Mouse (Mus musculus) CH12.LX (cell line): ENCODE data around the gene Exoc6. TPM values are rescaled to one million over a fixed set of nuclear protein-coding genes. Genes with fewer than 3 reads are reported as not detected.

Experiments used
- DNase-seq: peaks from one replicate; pipeline ENCODE4 v3.0.0-alpha.2; 2013; ENCODE audit errors: extremely low read depth
- H3K27ac ChIP-seq: 2 replicates; pipeline ENCODE4 v1.5.1; 2012; ENCODE audit warnings: low read depth, mild to moderate bottlenecking, control low read depth, moderate library complexity; ENCODE audit not compliant: insufficient read depth
- H3K27me3 ChIP-seq: replicated peaks from 2 replicates; pipeline ENCODE3; 2012; ENCODE audit warnings: inconsistent platforms
- H3K36me3 ChIP-seq, 2 experiments: replicated peaks in 1 of 2; 2 replicates each; pipeline versions ENCODE3 to v1.6.1; 2012; ENCODE audit warnings: inconsistent platforms in 1 of 2, low read length in 1 of 2, mild to moderate bottlenecking in 1 of 2, mixed read lengths in 1 of 2, moderate library complexity in 1 of 2; ENCODE audit not compliant: control insufficient read depth in 1 of 2, insufficient read depth in 1 of 2
- H3K4me1 ChIP-seq, 2 experiments: 2 replicates each; pipeline ENCODE4 v1.6.1; 2012; ENCODE audit warnings: inconsistent platforms in 1 of 2, moderate library complexity in 1 of 2; ENCODE audit not compliant: insufficient read depth in 2 of 2, control insufficient read depth in 1 of 2
- H3K4me2 ChIP-seq: 2 replicates; pipeline ENCODE4 v1.6.1; 2012; ENCODE audit warnings: low read depth, mild to moderate bottlenecking, control low read depth; ENCODE audit not compliant: poor library complexity, insufficient read depth, severe bottlenecking
- H3K4me3 ChIP-seq, 3 experiments: fragments of 150-350 bp in 1 of 3; sonication (generic) in 1 of 3; replicated peaks in 1 of 3; 2 replicates each; pipeline versions ENCODE3 to v1.5.1; 2011 to 2012; ENCODE audit warnings: low read depth in 2 of 3, low read length in 2 of 3, mild to moderate bottlenecking in 2 of 3, moderate library complexity in 2 of 3, control low read depth in 1 of 3, improper control_type of control experiment in 1 of 3, inconsistent platforms in 1 of 3, mixed read lengths in 1 of 3; ENCODE audit not compliant: poor library complexity in 1 of 3
- H3K79me2 ChIP-seq: replicated peaks from 2 replicates; pipeline ENCODE4 v1.6.1; 2012; ENCODE audit warnings: mild to moderate bottlenecking, moderate library complexity; ENCODE audit not compliant: control insufficient read depth, poor library complexity, insufficient read depth, severe bottlenecking; ENCODE audit errors: extremely low read depth
- H3K9ac ChIP-seq: 2 replicates; pipeline ENCODE4 v1.6.1; 2012; ENCODE audit warnings: low read depth, mild to moderate bottlenecking, control low read depth, moderate library complexity; ENCODE audit not compliant: insufficient read depth
- H3K9me3 ChIP-seq: replicated peaks from 2 replicates; pipeline ENCODE3; 2012; ENCODE audit warnings: low read length, inconsistent platforms, mixed read lengths
- BHLHE40 ChIP-seq: IDR thresholded peaks from 2 replicates; pipeline ENCODE4 v1.6.1; 2011; ENCODE audit warnings: mild to moderate bottlenecking, low read depth, low read length, improper control_type of control experiment
- CTCF ChIP-seq, 2 experiments: IDR thresholded peaks in 1 of 2; conservative IDR thresholded peaks in 1 of 2; 2 replicates each; pipeline ENCODE4 v1.5.1; 2011 to 2012; ENCODE audit warnings: low read depth in 2 of 2, low read length in 2 of 2, improper control_type of control experiment in 1 of 2, inconsistent platforms in 1 of 2, mild to moderate bottlenecking in 1 of 2, moderate library complexity in 1 of 2
- EP300 ChIP-seq: IDR thresholded peaks from 2 replicates; pipeline ENCODE4 v1.6.1; 2011; ENCODE audit warnings: low read length, improper control_type of control experiment
- ETS1 ChIP-seq: conservative IDR thresholded peaks from 2 replicates; pipeline ENCODE4 v1.6.1; 2012; ENCODE audit warnings: low read depth, mild to moderate bottlenecking, inconsistent platforms, low read length, improper control_type of control experiment, moderate library complexity
- GABPA ChIP-seq: IDR thresholded peaks from 2 replicates; pipeline ENCODE4 v1.6.1; 2012; ENCODE audit warnings: low read depth, low read length, improper control_type of control experiment, inconsistent platforms; ENCODE audit not compliant: insufficient replicate concordance
- HCFC1 ChIP-seq: IDR thresholded peaks from 2 replicates; pipeline ENCODE4 v1.6.1; 2012; ENCODE audit warnings: low read depth, mild to moderate bottlenecking, inconsistent platforms, low read length, improper control_type of control experiment
- JUN ChIP-seq: IDR thresholded peaks from 2 replicates; pipeline ENCODE4 v1.6.1; 2011; ENCODE audit warnings: low read depth, mild to moderate bottlenecking, low read length, improper control_type of control experiment, moderate library complexity; ENCODE audit not compliant: insufficient read depth
- JUND ChIP-seq: conservative IDR thresholded peaks from 2 replicates; pipeline ENCODE4 v1.6.1; 2011; ENCODE audit warnings: low read depth, low read length, improper control_type of control experiment
- MAFK ChIP-seq: IDR thresholded peaks from 2 replicates; pipeline ENCODE4 v1.6.1; 2011; ENCODE audit warnings: low read length, improper control_type of control experiment; ENCODE audit not compliant: insufficient replicate concordance
- MAX ChIP-seq: IDR thresholded peaks from 2 replicates; pipeline ENCODE4 v1.6.1; 2011; ENCODE audit warnings: low read length, improper control_type of control experiment
- MAZ ChIP-seq: IDR thresholded peaks from 2 replicates; pipeline ENCODE4 v1.6.1; 2012; ENCODE audit warnings: low read depth, mild to moderate bottlenecking, inconsistent platforms, low read length, improper control_type of control experiment, moderate library complexity
- MEF2A ChIP-seq: IDR thresholded peaks from 2 replicates; pipeline ENCODE4 v1.6.1; 2014; ENCODE audit warnings: low read depth, mild to moderate bottlenecking, inconsistent platforms, low read length, improper control_type of control experiment, borderline replicate concordance
- NRF1 ChIP-seq: IDR thresholded peaks from 2 replicates; pipeline ENCODE4 v1.6.1; 2014; ENCODE audit warnings: low read depth, mild to moderate bottlenecking, inconsistent platforms, low read length, improper control_type of control experiment, moderate library complexity
- PAX5 ChIP-seq: IDR thresholded peaks from 2 replicates; pipeline ENCODE4 v1.6.1; 2012; ENCODE audit warnings: low read length, inconsistent platforms, mixed read lengths
- POLR2A ChIP-seq: IDR thresholded peaks from 2 replicates; pipeline ENCODE4 v1.6.1; 2011; ENCODE audit warnings: low read depth, mild to moderate bottlenecking, improper control_type of control experiment, low read length
- POLR2AphosphoS2 ChIP-seq: IDR thresholded peaks from 2 replicates; pipeline ENCODE4 v1.6.1; 2011; ENCODE audit warnings: low read depth, low read length, improper control_type of control experiment
- RAD21 ChIP-seq: IDR thresholded peaks from 2 replicates; pipeline ENCODE4 v1.6.1; 2011; ENCODE audit warnings: low read depth, mild to moderate bottlenecking, low read length, improper control_type of control experiment, moderate library complexity
- SIN3A ChIP-seq: IDR thresholded peaks from 2 replicates; pipeline ENCODE4 v1.6.1; 2012; ENCODE audit warnings: low read length, improper control_type of control experiment, inconsistent platforms
- SMC3 ChIP-seq: IDR thresholded peaks from 2 replicates; pipeline ENCODE4 v1.6.1; 2011; ENCODE audit warnings: low read depth, low read length, improper control_type of control experiment
- TCF12 ChIP-seq: IDR thresholded peaks from 2 replicates; pipeline ENCODE4 v1.6.1; 2014; ENCODE audit warnings: low read depth, mild to moderate bottlenecking, inconsistent platforms, low read length, improper control_type of control experiment
- USF2 ChIP-seq: conservative IDR thresholded peaks from 2 replicates; pipeline ENCODE4 v1.6.1; 2011; ENCODE audit warnings: low read depth, low read length, improper control_type of control experiment
- ZMIZ1 ChIP-seq: IDR thresholded peaks from 2 replicates; pipeline ENCODE4 v1.6.1; 2012; ENCODE audit warnings: low read depth, mild to moderate bottlenecking, inconsistent platforms, low read length, improper control_type of control experiment
- dilution Hi-C: fragments of 300-500 bp; cut with MboI; formaldehyde crosslinking; loops from 2 replicates; pipeline ENCODE4 v1.14.3; 2020; ENCODE audit warnings: low sequenced_read_pairs; ENCODE audit not compliant: extremely low pct_unique_long_range_greater_than_20kb, extremely low pct_ligation_motif_present
- in situ Hi-C: fragments of 300-500 bp; cut with MboI; formaldehyde crosslinking; loops from 3 replicates; pipeline ENCODE4 v1.14.3; 2019; ENCODE audit warnings: low sequenced_read_pairs, low pct_ligation_motif_present, low pct_unique_long_range_greater_than_20kb, mixed read lengths
- polyA plus RNA-seq: library from polyadenylated mRNA; unstranded; fragments of >175 nt; gene quantifications from 2 replicates; pipeline ENCODE4 v1.2.1, GENCODE M21; 2012; ENCODE audit warnings: low read depth; ENCODE audit not compliant: insufficient read length
- total RNA-seq, 2 experiments: library from RNA; depleted of rRNA; stranded (reverse); fragments of 300-350 nt in 1 of 2; fragments of >200 nt in 1 of 2; gene quantifications; 2 replicates each; pipeline ENCODE4 v1.2.3; 2012 to 2014

Exoc6 gene
- total and polyA plus RNA-seq, 3 experiments: 8.0 to 18.5 (median 12.1) TPM

DNA sequence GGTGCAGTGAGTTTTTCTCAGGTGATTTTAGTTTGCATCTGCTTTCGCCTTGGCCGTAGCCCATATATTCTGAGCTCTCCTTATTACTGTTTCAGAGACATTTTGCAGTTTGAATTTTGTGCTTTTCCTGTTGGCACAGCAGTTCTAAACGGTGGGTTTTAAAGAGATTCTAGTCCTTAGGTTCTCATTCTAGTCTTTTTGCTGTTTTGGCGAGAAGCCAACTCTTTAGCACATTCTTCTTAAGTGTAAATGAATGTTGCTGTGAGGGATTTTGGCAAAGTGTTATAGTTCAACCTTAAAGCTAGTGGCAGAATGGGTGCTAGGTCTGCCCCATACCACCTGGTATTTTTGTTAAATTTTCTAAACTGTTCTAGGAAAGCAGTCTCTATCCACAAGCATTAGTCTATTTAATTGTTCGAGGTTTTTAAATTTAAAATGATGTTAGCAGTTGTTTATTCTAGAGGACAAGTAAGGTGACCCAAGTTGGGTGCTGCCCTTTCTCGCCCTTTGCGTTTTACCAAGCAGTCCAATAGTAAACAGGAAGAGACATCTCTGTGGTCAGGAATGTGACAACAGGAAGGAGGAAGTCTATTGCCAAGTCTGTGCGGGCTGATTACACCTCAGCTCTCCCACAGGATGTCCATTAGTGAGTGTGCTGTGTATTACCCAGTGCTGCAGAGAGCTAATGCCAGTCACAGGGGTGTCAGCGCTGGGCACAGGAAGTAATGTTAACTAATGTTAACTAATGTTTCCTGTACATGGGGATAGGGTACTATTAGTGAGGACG lies 11.1 kb downstream of the Exoc6 start:
- Histone ChIP-seq H3K4me1 (peaks cover 10 to 34% of the 10 kb centered on the region in 2 experiments), H3K27me3 (no peaks in the 10 kb centered on the region), H3K27ac (no peak overlapping the region), H3K36me3 (no peaks in the 10 kb centered on the region), H3K9me3 (no peaks in the 10 kb centered on the region), H3K4me3 (no peak overlapping the region), H3K79me2 (no peaks in the 10 kb centered on the region; the same call in 1 of the 2 replicates), H3K4me2 (no peak overlapping the region), H3K9ac (no peak overlapping the region)
- in situ Hi-C loops (no loop called here), dilution Hi-C loops (no loop called here)
- DNase-seq: no peak
- TF ChIP-seq RAD21 (no peak), ZMIZ1 (no peak), MEF2A (no peak), GABPA (no peak), BHLHE40 (no peak), SMC3 (no peak), JUN (no peak), POLR2AphosphoS2 (no peak), HCFC1 (no peak), ETS1 (no peak), POLR2A (no peak), MAFK (no peak), NRF1 (no peak), MAZ (no peak), CTCF (conservative IDR thresholded peaks at IDR 0.05 in 1 of 2, IDR thresholded peaks at IDR 0.05 in 1 of 2; ENCODE audit: low read depth in 2 of 2, low read length in 2 of 2) (no peak), MAX (no peak), SIN3A (no peak), PAX5 (no peak), TCF12 (no peak), JUND (no peak)
- TF ChIP-seq, all 38 proteins: peak for 0

- Histone ChIP-seq H3K79me2 (no peaks in the 10 kb centered on the region), H3K27ac (no peak overlapping the region), H3K27me3 (no peaks in the 10 kb centered on the region), H3K4me3 (no peak overlapping the region), H3K9ac (no peak overlapping the region), H3K4me1 (peaks cover 10 to 31% of the 10 kb centered on the region in 2 experiments), H3K9me3 (no peaks in the 10 kb centered on the region), H3K4me2 (no peak overlapping the region), H3K36me3 (no peaks in the 10 kb centered on the region)
- in situ Hi-C loops: no loop called here
- peak; percentile 53 to 89 for TF ChIP-seq CTCF (conservative IDR thresholded peaks at IDR 0.05 in 1 of 2, IDR thresholded peaks at IDR 0.05 in 1 of 2; ENCODE audit: low read depth in 2 of 2, low read length in 2 of 2)
- TF ChIP-seq EP300: no peak
- no peak for TF ChIP-seq USF2
- TF ChIP-seq SMC3: peak; percentile 82
- peak; percentile 89 for TF ChIP-seq RAD21
- DNase-seq: peak; percentile 60
- dilution Hi-C loops: no loop called here
Measured at GRCm38 (mm10) chr19:37563763-37564162, 13.5 kb downstream of the Exoc6 start.
